Mouse (Mus musculus) retina, embryonic 14.5 days (tissue): ENCODE measurements around the gene Wdr13.
A peak's percentile ranks its signal among the peaks of the same experiment; 100 is the strongest.

Experiments
- DNase-seq: peaks from one replicate; pipeline ENCODE4 v3.0.0-alpha.2; 2015; ENCODE audit warnings: low spot score

Gene Wdr13

GRCm38 (mm10) chrX:8132017-8132976, at the start of gene Wdr13:
Gene Wdr13 (minus strand): TSS chrX:8132892.
- peak; percentile 89 for DNase-seq

- DNase-seq = no peak
Observed at GRCm38 (mm10) chrX:8179646-8180045, 47.0 kb upstream of the Wdr13 start.

GRCm38 (mm10) chrX:8178871-8179270, 46.2 kb upstream of the Wdr13 start:
- DNase-seq = no peak

GRCm38 (mm10) chrX:8175504-8176385, 43.1 kb upstream of the Wdr13 start, which contains the start of gene Tbc1d25:
Gene Tbc1d25 (minus strand): TSS chrX:8176181.
- peak; percentile 84 for DNase-seq

GRCm38 (mm10) chrX:8175169-8175503, 42.4 kb upstream of the Wdr13 start:
- no peak for DNase-seq

- DNase-seq = no peak
Observed at GRCm38 (mm10) chrX:8167716-8168647, 35.3 kb upstream of the Wdr13 start.

GRCm38 (mm10) chrX:8164471-8164870, 31.8 kb upstream of the Wdr13 start:
- no peak for DNase-seq

GRCm38 (mm10) chrX:8163076-8163475, 30.4 kb upstream of the Wdr13 start:
- no peak for DNase-seq

GRCm38 (mm10) chrX:8145153-8145991, 12.7 kb upstream of the Wdr13 start, which contains the start of gene Rbm3:
Gene Rbm3 (minus strand): TSS chrX:8145880.
- DNase-seq = peak; percentile 86

GRCm38 (mm10) chrX:8143750-8144149, 11.1 kb upstream of the Wdr13 start:
- DNase-seq = no peak

- no peak for DNase-seq
Observed at GRCm38 (mm10) chrX:8142948-8143347, 10.3 kb upstream of the Wdr13 start.

GRCm38 (mm10) chrX:8141058-8141457, 8.4 kb upstream of the Wdr13 start:
- no peak for DNase-seq

- DNase-seq = no peak
Observed at GRCm38 (mm10) chrX:8140446-8140845, 7.8 kb upstream of the Wdr13 start.

GRCm38 (mm10) chrX:8139480-8139879, 6.8 kb upstream of the Wdr13 start:
- DNase-seq = no peak

GRCm38 (mm10) chrX:8135886-8136285, 3.2 kb upstream of the Wdr13 start:
- DNase-seq = no peak

GRCm38 (mm10) chrX:8131393-8131792, 1.3 kb downstream of the Wdr13 start:
- no peak for DNase-seq

- no peak for DNase-seq
Observed at GRCm38 (mm10) chrX:8125235-8125634, 7.5 kb downstream of the Wdr13 start.

- no peak for DNase-seq
Observed at GRCm38 (mm10) chrX:8123821-8124470, 8.7 kb downstream of the Wdr13 start.

GRCm38 (mm10) chrX:8117264-8117663, 15.4 kb downstream of the Wdr13 start:
- DNase-seq = no peak

- no peak for DNase-seq
Observed at GRCm38 (mm10) chrX:8115275-8115674, 17.4 kb downstream of the Wdr13 start.
